Mouse (Mus musculus) thymus, postnatal 14 days (tissue): ENCODE results near the gene 1700024P04Rik.
"Not testable (repeated sequence)": the region's sequence is repeated elsewhere in the genome, so short reads cannot be mapped to it uniquely, and the experiment has no call there.

Experiments used
- DNase-seq: peaks from one replicate; pipeline ENCODE4 v3.0.0; 2021

1700024P04Rik gene

GRCm38 (mm10) chr13:98984465-98984864 lies at the start of gene 1700024P04Rik:
1700024P04Rik (minus strand) TSS chr13:98984565.
- DNase-seq: no peak

- no peak for DNase-seq
Observed at GRCm38 (mm10) chr13:99031223-99032216, 47.2 kb upstream of the 1700024P04Rik start.

GRCm38 (mm10) chr13:99030579-99031200 lies 46.3 kb upstream of the 1700024P04Rik start:
- no peak for DNase-seq

- no peak for DNase-seq
Observed at GRCm38 (mm10) chr13:99025268-99025667, 40.9 kb upstream of the 1700024P04Rik start.

- no peak for DNase-seq
Observed at GRCm38 (mm10) chr13:99022036-99022435, 37.7 kb upstream of the 1700024P04Rik start.

GRCm38 (mm10) chr13:99021181-99021580 lies 36.8 kb upstream of the 1700024P04Rik start:
- no peak for DNase-seq

- DNase-seq: no peak
Observed at GRCm38 (mm10) chr13:99019831-99020669, 35.7 kb upstream of the 1700024P04Rik start.

GRCm38 (mm10) chr13:99018526-99019201 lies 34.3 kb upstream of the 1700024P04Rik start:
- no peak for DNase-seq

- DNase-seq: no peak
Observed at GRCm38 (mm10) chr13:99016696-99017095, 32.3 kb upstream of the 1700024P04Rik start.

- DNase-seq: no peak
Observed at GRCm38 (mm10) chr13:99012891-99013290, 28.5 kb upstream of the 1700024P04Rik start.

- DNase-seq: no peak
Observed at GRCm38 (mm10) chr13:99008013-99008412, 23.6 kb upstream of the 1700024P04Rik start.

GRCm38 (mm10) chr13:99006389-99007099 lies 22.2 kb upstream of the 1700024P04Rik start:
- no peak for DNase-seq

GRCm38 (mm10) chr13:99001652-99002051 lies 17.3 kb upstream of the 1700024P04Rik start:
- DNase-seq: not testable (repeated sequence)

GRCm38 (mm10) chr13:98997025-98997424 lies 12.7 kb upstream of the 1700024P04Rik start:
- DNase-seq: no peak

- no peak for DNase-seq
Observed at GRCm38 (mm10) chr13:98977070-98977785, 7.1 kb downstream of the 1700024P04Rik start.

- not testable (repeated sequence) for DNase-seq
Observed at GRCm38 (mm10) chr13:98976022-98976421, 8.3 kb downstream of the 1700024P04Rik start.

GRCm38 (mm10) chr13:98972090-98972489 lies 12.3 kb downstream of the 1700024P04Rik start:
- DNase-seq: no peak

GRCm38 (mm10) chr13:98971641-98972040 lies 12.7 kb downstream of the 1700024P04Rik start:
- no peak for DNase-seq

- DNase-seq: no peak
Observed at GRCm38 (mm10) chr13:98968517-98968916, 15.8 kb downstream of the 1700024P04Rik start.

- DNase-seq: no peak
Observed at GRCm38 (mm10) chr13:98967942-98968341, 16.4 kb downstream of the 1700024P04Rik start.

GRCm38 (mm10) chr13:98966583-98966982 lies 17.8 kb downstream of the 1700024P04Rik start:
- no peak for DNase-seq
